Mouse (Mus musculus): ENCODE results near the gene Prkag1. TPM values are rescaled to one million over a fixed set of nuclear protein-coding genes. Genes with fewer than 3 reads are reported as not detected.

The Prkag1 gene
- polyA plus RNA-seq, 1 experiment from 2014 or later, result 47.4 TPM

- no peaks in the 10 kb centered on the region for H3K36me3 ChIP-seq (replicated peaks; ENCODE audit: insufficient read depth, low read length)
- 7% methylated on average over 8 of the region's 8 CpGs for WGBS (ENCODE audit: insufficient replicate concordance)
- TF ChIP-seq EP300 (IDR thresholded peaks at IDR 0.05; ENCODE audit: low read depth), result no peak
- TF ChIP-seq CTCF (IDR thresholded peaks at IDR 0.05; ENCODE audit: low read depth), result no peak
- peaks cover 25% of the 10 kb centered on the region for H3K4me1 ChIP-seq (ENCODE audit: insufficient read depth)
- H3K27me3 ChIP-seq (ENCODE audit: insufficient read depth, low read length), result peaks cover 98% of the 10 kb centered on the region
- no peaks in the 10 kb centered on the region for H3K9me3 ChIP-seq (ENCODE audit: low read length)
- no peak overlapping the region for H3K4me2 ChIP-seq (ENCODE audit: low read depth, low read length)
- no peak overlapping the region for H3K4me3 ChIP-seq (ENCODE audit: low read depth, low read length)
- no peak for ATAC-seq
- H3K27ac ChIP-seq (ENCODE audit: low read depth), result no peak overlapping the region
- no peak overlapping the region for H3K9ac ChIP-seq (replicated peaks)
- DNase-seq, result no peak
Observed at GRCm38 (mm10) chr15:98802926-98803325, 28.4 kb downstream of the Prkag1 start.

DNA sequence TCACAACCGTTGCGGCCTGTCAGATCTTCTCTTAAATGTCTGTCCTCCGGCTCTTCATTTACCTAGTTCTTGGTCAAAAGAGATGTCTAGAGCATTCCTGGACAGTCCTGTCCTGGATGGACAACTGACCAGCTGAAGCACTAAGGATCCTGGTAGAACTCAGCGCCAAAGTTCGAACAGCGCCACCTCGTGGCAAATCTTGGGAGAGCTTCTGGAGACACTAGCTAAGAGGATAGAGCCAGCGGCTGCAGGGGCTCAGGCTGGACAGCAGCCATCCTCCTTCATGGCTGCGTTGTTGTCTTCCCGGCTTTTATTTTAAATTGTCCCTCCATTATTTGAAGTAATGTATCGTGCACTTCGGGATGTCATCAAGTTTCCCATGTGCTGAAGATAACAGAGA, 31.9 kb downstream of the Prkag1 start:
- Histone ChIP-seq H3K9ac (replicated peaks) (no peak overlapping the region), H3K4me2 (ENCODE audit: low read depth, low read length) (no peak overlapping the region), H3K27me3 (ENCODE audit: insufficient read depth, low read length) (peaks cover 97% of the 10 kb centered on the region), H3K9me3 (ENCODE audit: low read length) (no peaks in the 10 kb centered on the region), H3K36me3 (replicated peaks; ENCODE audit: insufficient read depth, low read length) (no peaks in the 10 kb centered on the region), H3K27ac (ENCODE audit: low read depth) (no peak overlapping the region), H3K4me1 (ENCODE audit: insufficient read depth) (peaks cover 6% of the 10 kb centered on the region), H3K4me3 (ENCODE audit: low read depth, low read length) (no peak overlapping the region)
- WGBS (ENCODE audit: insufficient replicate concordance), result 13% methylated on average over 12 of the region's 12 CpGs
- TF ChIP-seq CTCF (IDR thresholded peaks at IDR 0.05; ENCODE audit: low read depth) (peak; percentile 85), EP300 (IDR thresholded peaks at IDR 0.05; ENCODE audit: low read depth) (no peak)
- ATAC-seq (peak; percentile 26; the same call in 1 of the 2 replicates), DNase-seq (peak; percentile 87)

GRCm38 (mm10) chr15:98798903-98799302, 32.4 kb downstream of the Prkag1 start:
- Histone ChIP-seq H3K4me3 (ENCODE audit: low read depth, low read length) (no peak overlapping the region), H3K27ac (ENCODE audit: low read depth) (no peak overlapping the region), H3K9me3 (ENCODE audit: low read length) (no peaks in the 10 kb centered on the region), H3K9ac (replicated peaks) (no peak overlapping the region), H3K4me2 (ENCODE audit: low read depth, low read length) (no peak overlapping the region), H3K27me3 (ENCODE audit: insufficient read depth, low read length) (peaks cover 96% of the 10 kb centered on the region), H3K36me3 (replicated peaks; ENCODE audit: insufficient read depth, low read length) (no peaks in the 10 kb centered on the region), H3K4me1 (ENCODE audit: insufficient read depth) (peaks cover 4% of the 10 kb centered on the region)
- WGBS (ENCODE audit: insufficient replicate concordance), result 48% methylated on average over 3 of the region's 3 CpGs
- TF ChIP-seq EP300 (IDR thresholded peaks at IDR 0.05; ENCODE audit: low read depth) (no peak), CTCF (IDR thresholded peaks at IDR 0.05; ENCODE audit: low read depth) (no peak)
- DNase-seq, result no peak
- ATAC-seq, result no peak

GRCm38 (mm10) chr15:98797835-98798492, 33.4 kb downstream of the Prkag1 start:
- no peak overlapping the region for H3K27ac ChIP-seq (ENCODE audit: low read depth)
- no peaks in the 10 kb centered on the region for H3K36me3 ChIP-seq (replicated peaks; ENCODE audit: insufficient read depth, low read length)
- ATAC-seq, result no peak
- WGBS (ENCODE audit: insufficient replicate concordance), result 8% methylated on average over 27 of the region's 28 CpGs
- no peak overlapping the region for H3K4me2 ChIP-seq (ENCODE audit: low read depth, low read length)
- H3K9ac ChIP-seq (replicated peaks), result no peak overlapping the region
- H3K4me1 ChIP-seq (ENCODE audit: insufficient read depth), result no peaks in the 10 kb centered on the region
- TF ChIP-seq EP300 (IDR thresholded peaks at IDR 0.05; ENCODE audit: low read depth) (no peak), CTCF (IDR thresholded peaks at IDR 0.05; ENCODE audit: low read depth) (no peak)
- DNase-seq, result peak; percentile 13
- no peaks in the 10 kb centered on the region for H3K9me3 ChIP-seq (ENCODE audit: low read length)
- H3K4me3 ChIP-seq (ENCODE audit: low read depth, low read length), result no peak overlapping the region
- peaks cover 96% of the 10 kb centered on the region for H3K27me3 ChIP-seq (ENCODE audit: insufficient read depth, low read length)

DNA sequence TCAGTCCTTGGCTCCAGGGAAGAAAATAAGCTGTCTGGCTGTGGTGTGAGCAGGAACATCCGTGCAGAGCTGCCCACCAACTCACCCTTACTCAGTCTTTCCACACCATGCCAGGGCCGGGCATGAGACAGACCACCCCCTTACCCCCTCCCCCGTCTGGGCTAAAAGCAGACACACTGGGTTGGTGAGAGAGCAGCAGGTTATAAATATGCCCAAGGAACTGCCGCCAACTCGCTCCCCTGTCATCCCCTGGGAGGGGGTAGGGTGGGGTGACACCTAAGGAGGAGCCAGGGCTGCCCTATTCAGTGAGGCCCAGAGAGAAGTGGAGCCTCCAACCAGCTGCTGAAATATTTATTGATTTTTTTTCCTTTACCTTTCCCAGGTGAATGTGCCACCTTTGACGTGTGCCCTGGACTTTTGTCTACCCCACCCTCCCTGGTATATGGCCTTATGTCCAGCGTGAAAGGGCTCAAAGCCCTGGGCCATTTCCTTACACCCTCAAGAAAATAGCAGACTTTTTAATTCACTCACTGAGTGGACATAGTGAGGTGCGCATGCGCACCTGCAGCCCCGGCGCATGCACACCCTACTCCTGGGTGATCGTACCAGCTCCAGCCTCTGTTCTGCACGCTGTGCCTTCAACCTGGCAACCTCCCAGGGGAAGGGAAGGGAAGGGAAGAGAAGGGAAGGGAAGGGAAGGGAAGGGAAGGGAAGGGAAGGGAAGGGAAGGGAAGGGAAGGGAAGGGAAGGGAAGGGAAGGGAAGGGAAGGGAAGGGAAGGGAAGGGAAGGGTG, 34.3 kb downstream of the Prkag1 start:
- Histone ChIP-seq H3K27ac (ENCODE audit: low read depth) (no peak overlapping the region), H3K9ac (replicated peaks) (no peak overlapping the region), H3K9me3 (ENCODE audit: low read length) (no peaks in the 10 kb centered on the region), H3K4me1 (ENCODE audit: insufficient read depth) (peaks cover 3% of the 10 kb centered on the region; the same call in 1 of the 2 replicates), H3K4me3 (ENCODE audit: low read depth, low read length) (no peak overlapping the region), H3K4me2 (ENCODE audit: low read depth, low read length) (no peak overlapping the region), H3K27me3 (ENCODE audit: insufficient read depth, low read length) (peaks cover 96% of the 10 kb centered on the region), H3K36me3 (replicated peaks; ENCODE audit: insufficient read depth, low read length) (no peaks in the 10 kb centered on the region)
- DNase-seq (peak; percentile 13), ATAC-seq (no peak)
- no peak for TF ChIP-seq CTCF (IDR thresholded peaks at IDR 0.05; ENCODE audit: low read depth)
- TF ChIP-seq EP300 (IDR thresholded peaks at IDR 0.05; ENCODE audit: low read depth), result no peak
- 4% methylated on average over 13 of the region's 13 CpGs for WGBS (ENCODE audit: insufficient replicate concordance)

DNA sequence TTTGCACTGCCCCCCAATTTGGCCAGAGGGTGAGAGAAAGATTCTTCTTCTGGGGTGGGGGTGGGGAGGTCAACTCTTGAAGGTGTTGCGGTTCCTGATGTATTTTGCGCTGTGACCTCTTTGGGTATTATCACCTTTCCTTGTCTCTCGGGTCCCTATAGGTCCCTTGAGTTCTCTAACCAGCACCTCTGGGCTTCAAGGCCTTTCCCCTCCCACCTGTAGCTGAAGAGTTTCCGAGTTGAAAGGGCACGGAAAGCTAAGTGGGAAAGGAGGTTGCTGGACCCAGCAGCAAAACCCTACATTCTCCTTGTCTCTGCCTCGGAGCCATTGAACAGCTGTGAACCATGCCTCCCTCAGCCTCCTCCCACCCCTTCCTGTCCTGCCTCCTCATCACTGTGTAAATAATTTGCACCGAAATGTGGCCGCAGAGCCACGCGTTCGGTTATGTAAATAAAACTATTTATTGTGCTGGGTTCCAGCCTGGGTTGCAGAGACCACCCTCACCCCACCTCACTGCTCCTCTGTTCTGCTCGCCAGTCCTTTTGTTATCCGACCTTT, 38.1 kb downstream of the Prkag1 start:
- ATAC-seq (no peak), DNase-seq (no peak)
- Histone ChIP-seq H3K4me2 (ENCODE audit: low read depth, low read length) (no peak overlapping the region), H3K9me3 (ENCODE audit: low read length) (no peaks in the 10 kb centered on the region), H3K4me1 (ENCODE audit: insufficient read depth) (peaks cover 15% of the 10 kb centered on the region), H3K36me3 (replicated peaks; ENCODE audit: insufficient read depth, low read length) (no peaks in the 10 kb centered on the region), H3K27me3 (ENCODE audit: insufficient read depth, low read length) (peaks cover 98% of the 10 kb centered on the region), H3K4me3 (ENCODE audit: low read depth, low read length) (no peak overlapping the region), H3K9ac (replicated peaks) (no peak overlapping the region), H3K27ac (ENCODE audit: low read depth) (no peak overlapping the region)
- TF ChIP-seq CTCF (IDR thresholded peaks at IDR 0.05; ENCODE audit: low read depth) (no peak), EP300 (IDR thresholded peaks at IDR 0.05; ENCODE audit: low read depth) (no peak)
- WGBS (ENCODE audit: insufficient replicate concordance), result 3% methylated on average over 13 of the region's 13 CpGs

Data from liver, postnatal 0 days (tissue).